Mouse (Mus musculus) midbrain, embryonic 15.5 days (tissue): ENCODE results near the gene Nfix. TPM values are rescaled to one million over a fixed set of nuclear protein-coding genes. Genes with fewer than 3 reads are reported as not detected.

Source experiments
- ATAC-seq: fragments of 200-750 bp; cut with Nextera tagmentation; replicated peaks from 2 replicates; pipeline ENCODE4 v1.8.0; 2017; ENCODE audit warnings: moderate TSS enrichment
- H3K27ac ChIP-seq: fragments of 300-500 bp; sonication (generic); 2 replicates; pipeline ENCODE4 v1.5.1; 2015; ENCODE audit warnings: mild to moderate bottlenecking, inconsistent platforms
- H3K27me3 ChIP-seq: fragments of 300-500 bp; sonication (generic); replicated peaks from 2 replicates; pipeline ENCODE4 v1.6.1; 2015; ENCODE audit warnings: inconsistent platforms
- H3K36me3 ChIP-seq: fragments of 300-500 bp; sonication (generic); replicated peaks from 2 replicates; pipeline ENCODE4 v1.6.1; 2015; ENCODE audit warnings: inconsistent platforms
- H3K4me1 ChIP-seq: fragments of 300-500 bp; sonication (generic); 2 replicates; pipeline ENCODE4 v1.6.1; 2015; ENCODE audit warnings: inconsistent platforms
- H3K4me2 ChIP-seq: fragments of 300-500 bp; sonication (generic); 2 replicates; pipeline ENCODE4 v1.6.1; 2015; ENCODE audit warnings: inconsistent platforms, mild to moderate bottlenecking, moderate library complexity
- H3K4me3 ChIP-seq: fragments of 300-500 bp; sonication (generic); 2 replicates; pipeline ENCODE4 v1.5.1; 2015; ENCODE audit warnings: mild to moderate bottlenecking, inconsistent platforms
- H3K9ac ChIP-seq: fragments of 300-500 bp; sonication (generic); 2 replicates; pipeline ENCODE4 v1.6.1; 2015; ENCODE audit warnings: mild to moderate bottlenecking, inconsistent platforms
- H3K9me3 ChIP-seq: fragments of 300-500 bp; sonication (generic); 2 replicates; pipeline ENCODE4 v1.6.1; 2016; ENCODE audit warnings: inconsistent platforms
- WGBS: fragments of 180-500 bp; shearing (Covaris S2); methylation state at CpG from one replicate; pipeline ENCODE4 v1.1.7; 2015; ENCODE audit warnings: mixed read lengths; 5-methylcytosine and 5-hydroxymethylcytosine counted together
- polyA plus RNA-seq: library from polyadenylated mRNA; unstranded; fragments of >200 nt; fragmentation: Nextera tagmentation; extraction: Ambion mirVana; gene quantifications from 2 replicates; pipeline ENCODE4 v1.2.1, GENCODE M21; 2015

Nfix gene
- polyA plus RNA-seq, 1 experiment from 2014 or later = 48.6 TPM

GRCm38 (mm10) chr8:84789345-84789744 lies 10.8 kb downstream of the Nfix start:
- Histone ChIP-seq H3K9ac (no peak overlapping the region), H3K4me3 (no peak overlapping the region), H3K4me2 (no peak overlapping the region), H3K9me3 (no peaks in the 10 kb centered on the region), H3K36me3 (no peaks in the 10 kb centered on the region), H3K27ac (peak overlapping the region; percentile 35; the same call in 1 of the 2 replicates), H3K27me3 (peaks cover 81% of the 10 kb centered on the region), H3K4me1 (peaks cover 34% of the 10 kb centered on the region)
- ATAC-seq = no peak
- 44% methylated on average over 5 of the region's 5 CpGs for WGBS

DNA sequence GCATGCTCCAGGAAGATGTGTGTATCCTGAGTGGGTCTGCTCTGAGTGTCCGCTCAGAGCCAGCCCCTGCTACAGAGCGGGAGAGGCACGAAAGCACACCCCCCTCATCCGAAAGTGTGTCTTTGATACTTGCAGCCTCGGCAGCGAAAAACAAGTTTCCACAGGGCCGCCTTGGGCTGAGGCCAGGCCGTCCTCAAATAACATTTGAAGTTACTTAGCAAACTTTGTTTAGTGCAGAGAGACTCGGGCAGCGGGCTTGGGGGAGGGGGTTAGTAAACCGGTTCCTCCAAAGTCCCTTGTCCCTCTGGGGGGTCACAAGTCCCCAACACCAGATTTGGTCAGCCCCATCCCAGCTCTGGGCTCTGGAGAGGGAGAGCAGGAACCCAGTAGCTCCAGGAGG lies 11.2 kb downstream of the Nfix start:
- Histone ChIP-seq H3K27me3 (peaks cover 83% of the 10 kb centered on the region), H3K36me3 (no peaks in the 10 kb centered on the region), H3K9me3 (no peaks in the 10 kb centered on the region), H3K4me3 (no peak overlapping the region), H3K4me1 (peaks cover 35% of the 10 kb centered on the region), H3K27ac (0 out of 2 replicates have a peak overlapping the region, but pooled peaks have one; percentile 35), H3K9ac (no peak overlapping the region), H3K4me2 (no peak overlapping the region)
- 11% methylated on average over 11 of the region's 11 CpGs for WGBS
- ATAC-seq = no peak

DNA sequence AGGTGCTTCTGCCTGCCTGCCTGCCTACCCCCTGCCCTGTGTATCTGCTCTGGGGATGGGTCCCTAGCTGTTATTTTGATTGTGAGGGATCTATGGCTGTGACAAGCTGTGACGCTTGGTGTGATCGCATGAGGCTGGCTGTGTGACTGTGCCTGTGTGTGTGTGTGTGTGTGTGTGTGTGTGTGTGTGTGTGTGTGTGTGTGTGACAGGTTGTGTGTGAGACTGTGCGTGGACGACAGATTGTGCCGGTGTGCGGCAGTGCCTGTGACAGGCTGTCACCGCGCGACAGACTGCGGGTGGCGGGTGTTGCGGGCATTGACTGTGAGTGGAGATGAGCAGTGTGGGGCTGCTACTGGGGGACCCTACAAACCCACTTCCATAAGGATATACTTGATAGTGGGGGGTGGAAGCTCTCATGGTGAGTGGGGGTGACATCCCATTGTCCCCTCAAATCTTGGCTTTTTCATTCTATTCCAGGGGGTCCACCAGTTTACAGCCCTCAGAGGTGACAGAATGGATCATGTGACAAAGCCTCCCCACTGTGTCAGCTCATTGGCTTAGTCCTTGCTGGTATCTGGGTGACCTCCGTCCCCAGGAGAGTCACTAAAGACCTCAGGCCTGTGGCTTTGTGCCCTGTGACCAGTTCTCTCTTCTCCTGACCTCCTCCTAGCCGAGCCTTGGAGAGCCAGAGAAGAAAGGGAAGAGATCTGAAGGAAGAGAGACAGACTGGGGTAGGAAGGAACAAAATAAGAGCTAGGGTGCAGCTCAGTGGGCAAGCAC lies 12.4 kb downstream of the Nfix start:
- Histone ChIP-seq H3K27ac (no peak overlapping the region), H3K4me3 (no peak overlapping the region), H3K4me1 (peaks cover 35% of the 10 kb centered on the region), H3K9ac (no peak overlapping the region), H3K4me2 (no peak overlapping the region), H3K36me3 (no peaks in the 10 kb centered on the region), H3K9me3 (no peaks in the 10 kb centered on the region), H3K27me3 (peaks cover 89% of the 10 kb centered on the region)
- WGBS = 13% methylated on average over 14 of the region's 14 CpGs
- no peak for ATAC-seq

GRCm38 (mm10) chr8:84786801-84787467 lies 13.2 kb downstream of the Nfix start:
- H3K4me2 ChIP-seq = no peak overlapping the region

DNA sequence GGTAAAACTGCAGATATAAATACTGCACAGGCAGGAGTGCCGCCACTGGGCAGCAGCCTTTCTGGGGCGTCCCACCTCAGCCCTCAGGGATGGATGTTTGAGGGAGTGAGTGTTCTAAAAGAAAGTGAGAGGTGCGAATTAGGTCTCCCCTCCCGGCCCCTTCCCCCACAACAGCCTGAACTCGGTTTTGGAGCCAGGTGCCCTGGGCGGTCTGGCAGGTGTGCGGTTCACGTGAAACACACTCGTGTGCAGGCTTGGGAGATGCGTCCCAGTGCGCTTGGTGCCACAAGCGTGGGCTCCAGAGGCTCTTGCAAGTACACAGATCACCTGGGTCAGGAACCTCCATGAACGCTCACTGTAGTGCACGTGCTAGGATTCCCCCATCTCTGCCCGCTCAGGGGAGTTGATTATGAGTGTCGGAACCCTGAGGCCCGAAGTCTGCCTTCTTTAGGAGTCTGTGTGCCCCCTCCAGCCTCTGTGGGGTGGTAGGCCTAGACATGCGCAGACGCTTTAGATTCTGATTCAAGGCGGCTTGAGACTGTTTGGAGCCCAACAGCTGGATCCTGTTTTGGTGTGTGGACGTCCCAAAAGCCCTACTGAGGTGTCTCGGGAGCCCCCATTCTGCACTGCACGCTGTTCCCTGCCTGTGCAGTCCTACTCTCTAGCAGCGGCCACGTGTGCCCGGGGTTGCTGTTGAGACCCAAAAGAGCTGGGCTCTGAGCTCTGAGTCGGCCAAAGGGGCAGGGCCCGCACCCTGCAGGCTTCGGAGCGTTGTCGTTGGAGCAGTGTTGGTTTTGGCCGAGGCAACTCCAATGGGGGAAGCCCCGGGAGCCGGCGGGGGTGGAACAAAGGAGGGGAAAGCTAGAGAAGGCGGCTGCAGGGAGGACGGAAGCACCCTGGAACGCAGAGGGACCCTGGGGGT lies 14.1 kb downstream of the Nfix start:
- peaks cover 31% of the 10 kb centered on the region for H3K4me1 ChIP-seq
- H3K4me2 ChIP-seq = peak overlapping the region; percentile 19; the same call in 1 of the 2 replicates
- no peaks in the 10 kb centered on the region for H3K9me3 ChIP-seq
- H3K27me3 ChIP-seq = peaks cover 98% of the 10 kb centered on the region
- no peak overlapping the region for H3K4me3 ChIP-seq
- H3K27ac ChIP-seq = no peak overlapping the region
- H3K36me3 ChIP-seq = no peaks in the 10 kb centered on the region
- 4% methylated on average over 38 of the region's 38 CpGs for WGBS
- peak; percentile 37; the same call in 1 of the 2 replicates for ATAC-seq
- H3K9ac ChIP-seq = no peak overlapping the region

More at GRCm38 (mm10) chr8:84786801-84787467, 13.2 kb downstream of the Nfix start:
- no peaks in the 10 kb centered on the region for H3K36me3 ChIP-seq
- no peak overlapping the region for H3K4me3 ChIP-seq
- H3K9me3 ChIP-seq = no peaks in the 10 kb centered on the region
- no peak overlapping the region for H3K9ac ChIP-seq
- H3K4me1 ChIP-seq = peaks cover 31% of the 10 kb centered on the region
- no peak overlapping the region for H3K27ac ChIP-seq
- peaks cover 90% of the 10 kb centered on the region for H3K27me3 ChIP-seq
- 14% methylated on average over 11 of the region's 11 CpGs for WGBS
- no peak; the same call in 1 of the 2 replicates for ATAC-seq

DNA sequence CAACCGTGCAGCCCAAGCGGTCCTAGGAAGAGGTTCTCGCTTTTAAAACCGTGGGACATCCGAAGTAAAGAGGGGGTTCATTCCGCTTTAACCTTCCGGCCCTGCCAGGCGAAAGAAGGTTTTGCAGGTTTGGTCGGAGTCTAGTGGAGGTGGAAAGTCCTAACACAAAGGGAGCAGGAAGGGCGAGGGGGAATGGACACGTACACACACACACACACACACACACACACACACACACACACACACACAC lies 14.7 kb downstream of the Nfix start:
- H3K4me1 ChIP-seq = peaks cover 31% of the 10 kb centered on the region
- 7% methylated on average over 11 of the region's 11 CpGs for WGBS
- H3K36me3 ChIP-seq = no peaks in the 10 kb centered on the region
- H3K9ac ChIP-seq = no peak overlapping the region
- H3K9me3 ChIP-seq = no peaks in the 10 kb centered on the region
- H3K4me2 ChIP-seq = peak overlapping the region; percentile 36; the same call in 1 of the 2 replicates
- no peak for ATAC-seq
- 0 out of 2 replicates have a peak overlapping the region, but pooled peaks have one; percentile 19 for H3K4me3 ChIP-seq
- H3K27me3 ChIP-seq = peaks cover 98% of the 10 kb centered on the region
- no peak overlapping the region for H3K27ac ChIP-seq

DNA sequence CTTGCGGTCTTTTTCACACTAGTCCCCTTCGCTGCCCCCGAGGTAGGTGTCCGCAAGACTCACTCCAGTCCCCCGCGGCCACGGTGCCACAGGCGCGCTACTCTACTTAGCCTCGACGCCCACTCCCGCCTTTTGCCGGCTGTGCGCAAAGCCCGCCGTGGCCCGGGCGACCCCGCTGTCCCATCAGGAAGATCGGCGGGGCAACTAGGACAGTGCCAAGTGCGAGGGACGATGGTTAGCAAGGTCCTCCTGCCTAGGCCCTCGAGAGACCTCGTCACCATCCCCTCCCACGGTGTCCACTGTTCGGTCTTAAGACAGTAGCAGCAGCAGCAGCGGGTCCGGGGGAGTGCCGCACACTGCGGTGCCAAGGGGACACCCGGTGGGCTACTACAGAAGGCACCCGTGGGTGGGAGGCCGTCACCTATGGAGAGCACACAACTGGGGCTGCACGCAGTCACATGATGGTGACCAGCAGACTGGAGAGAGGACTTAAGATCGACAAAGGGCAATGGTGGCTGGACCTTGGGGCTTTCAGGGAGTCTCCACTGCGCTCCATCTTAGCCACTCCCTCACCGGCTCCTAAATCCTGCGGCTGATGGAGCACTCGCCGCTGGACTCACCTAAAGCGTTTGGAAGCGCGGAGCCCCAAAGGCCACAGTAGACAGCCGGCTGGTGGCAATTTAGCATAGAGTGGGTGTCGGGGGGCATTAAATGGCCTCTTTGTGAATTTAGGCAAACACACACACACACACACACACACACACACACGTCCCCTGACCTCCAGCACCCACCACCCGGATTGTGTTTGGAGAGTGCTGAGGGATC lies 15.3 kb downstream of the Nfix start:
- no peaks in the 10 kb centered on the region for H3K36me3 ChIP-seq
- H3K27ac ChIP-seq = no peak overlapping the region
- peaks cover 34% of the 10 kb centered on the region for H3K4me1 ChIP-seq
- 3% methylated on average over 48 of the region's 48 CpGs for WGBS
- H3K9me3 ChIP-seq = no peaks in the 10 kb centered on the region
- peaks cover 98% of the 10 kb centered on the region for H3K27me3 ChIP-seq
- peak overlapping the region; percentile 36 for H3K4me2 ChIP-seq
- peak overlapping the region; percentile 19 for H3K4me3 ChIP-seq
- H3K9ac ChIP-seq = no peak overlapping the region
- 0 out of 2 replicates have a peak, but pooled peaks have one; percentile 31 for ATAC-seq

- peak overlapping the region; percentile 19 for H3K4me3 ChIP-seq
- H3K27me3 ChIP-seq = peaks cover 98% of the 10 kb centered on the region
- H3K36me3 ChIP-seq = no peaks in the 10 kb centered on the region
- H3K4me2 ChIP-seq = peak overlapping the region; percentile 36
- 0 out of 2 replicates have a peak overlapping the region, but pooled peaks have one; percentile 43 for H3K27ac ChIP-seq
- H3K9ac ChIP-seq = no peak overlapping the region
- H3K4me1 ChIP-seq = peaks cover 40% of the 10 kb centered on the region
- 2% methylated on average over 33 of the region's 33 CpGs for WGBS
- no peaks in the 10 kb centered on the region for H3K9me3 ChIP-seq
- ATAC-seq = no peak
These were observed 16.1 kb downstream of the Nfix start for GRCm38 (mm10) chr8:84783919-84784581.

- Histone ChIP-seq H3K4me3 (no peak overlapping the region), H3K27me3 (peaks cover 96% of the 10 kb centered on the region), H3K4me1 (peaks cover 40% of the 10 kb centered on the region), H3K27ac (no peak overlapping the region), H3K4me2 (no peak overlapping the region), H3K36me3 (no peaks in the 10 kb centered on the region), H3K9me3 (no peaks in the 10 kb centered on the region), H3K9ac (no peak overlapping the region)
- 15% methylated on average over 11 of the region's 11 CpGs for WGBS
- ATAC-seq = no peak
These were observed 16.8 kb downstream of the Nfix start for GRCm38 (mm10) chr8:84783198-84783918.

GRCm38 (mm10) chr8:84782680-84783079 lies 17.5 kb downstream of the Nfix start:
- Histone ChIP-seq H3K4me2 (no peak overlapping the region), H3K27ac (no peak overlapping the region), H3K9me3 (no peaks in the 10 kb centered on the region), H3K4me3 (no peak overlapping the region), H3K9ac (no peak overlapping the region), H3K4me1 (peaks cover 37% of the 10 kb centered on the region), H3K36me3 (no peaks in the 10 kb centered on the region), H3K27me3 (peaks cover 96% of the 10 kb centered on the region)
- no peak for ATAC-seq
- 18% methylated on average over 10 of the region's 10 CpGs for whole genome bisulfite sequencing
